Mouse (Mus musculus) lung, embryonic 16.5 days (tissue): ENCODE data around the gene Tacc2. TPM values are rescaled to one million over a fixed set of nuclear protein-coding genes. Genes with fewer than 3 reads are reported as not detected.
"Not testable (repeated sequence)": the region's sequence is repeated elsewhere in the genome, so short reads cannot be mapped to it uniquely, and the experiment has no call there.

Source experiments
- ATAC-seq: fragments of 200-750 bp; cut with Nextera tagmentation; 2 replicates; pipeline ENCODE4 v1.8.0; 2017; ENCODE audit warnings: low read depth, mild to moderate bottlenecking, moderate library complexity
- H3K27ac ChIP-seq: fragments of 300-500 bp; sonication (generic); 2 replicates; pipeline ENCODE4 v1.5.1; 2014; ENCODE audit warnings: mild to moderate bottlenecking, control low read depth, low read length
- H3K27me3 ChIP-seq: fragments of 300-500 bp; sonication (generic); 2 replicates; pipeline ENCODE4 v1.6.1; 2014; ENCODE audit warnings: low read depth, low read length, mixed read lengths; ENCODE audit not compliant: control insufficient read depth, insufficient read depth
- H3K36me3 ChIP-seq: fragments of 300-500 bp; sonication (generic); 2 replicates; pipeline ENCODE4 v1.6.1; 2014; ENCODE audit warnings: low read length; ENCODE audit not compliant: control insufficient read depth, insufficient read depth
- H3K4me1 ChIP-seq: fragments of 300-500 bp; sonication (generic); replicated peaks from 2 replicates; pipeline ENCODE4 v1.6.1; 2014; ENCODE audit warnings: low read length, mixed read lengths; ENCODE audit not compliant: control insufficient read depth, insufficient read depth
- H3K4me2 ChIP-seq: fragments of 300-500 bp; sonication (generic); 2 replicates; pipeline ENCODE4 v1.6.1; 2014; ENCODE audit warnings: low read depth, low read length, control low read depth
- H3K4me3 ChIP-seq: fragments of 300-500 bp; sonication (generic); 2 replicates; pipeline ENCODE4 v1.5.1; 2014; ENCODE audit warnings: mild to moderate bottlenecking, low read length, control low read depth
- H3K9ac ChIP-seq: fragments of 300-500 bp; sonication (generic); 2 replicates; pipeline ENCODE4 v1.6.1; 2014; ENCODE audit warnings: low read length, control low read depth
- H3K9me3 ChIP-seq: fragments of 300-500 bp; sonication (generic); 2 replicates; pipeline ENCODE4 v1.6.1; 2016; ENCODE audit warnings: low read length; ENCODE audit not compliant: control insufficient read depth
- WGBS: fragments of 180-500 bp; shearing (Covaris S2); extraction: QIAGEN DNeasy Blood & Tissue Kit; methylation state at CpG from one replicate; pipeline ENCODE4 v1.1.7; 2014; 5-methylcytosine and 5-hydroxymethylcytosine counted together
- polyA plus RNA-seq: library from polyadenylated mRNA; unstranded; fragments of >200 nt; fragmentation: Nextera tagmentation; extraction: Ambion mirVana; gene quantifications from 2 replicates; pipeline ENCODE4 v1.2.1, GENCODE M21; 2015

Gene Tacc2
- polyA plus RNA-seq, 1 experiment from 2014 or later = 21.7 TPM

DNA sequence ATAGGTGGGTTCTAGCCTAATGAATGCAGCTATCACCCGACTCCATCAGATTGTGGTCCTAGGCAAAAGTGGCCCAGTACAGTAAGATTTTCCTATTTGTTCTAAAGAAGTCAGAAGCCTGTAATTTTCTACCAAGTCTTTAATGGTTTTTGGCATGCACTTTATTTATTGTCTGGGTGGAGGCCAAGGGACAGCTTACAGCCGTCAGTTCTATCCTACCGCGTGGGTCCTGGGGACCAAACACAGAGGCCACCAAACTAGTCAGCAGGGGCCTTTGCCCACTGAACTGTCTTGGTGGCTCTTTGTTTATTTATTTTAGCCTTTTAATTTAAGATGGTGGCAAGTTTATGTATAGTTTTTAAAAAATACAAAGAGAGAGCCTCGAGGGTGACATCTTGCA is 1.4 kb downstream of the Tacc2 start:
- Histone ChIP-seq H3K27ac (0 out of 2 replicates have a peak overlapping the region, but pooled peaks have one; percentile 80), H3K4me1 (peaks cover 19% of the 10 kb centered on the region), H3K9ac (no peak overlapping the region), H3K4me2 (no peak overlapping the region), H3K36me3 (no peaks in the 10 kb centered on the region), H3K9me3 (no peaks in the 10 kb centered on the region), H3K27me3 (no peaks in the 10 kb centered on the region), H3K4me3 (no peak overlapping the region)
- ATAC-seq = 0 out of 2 replicates have a peak, but pooled peaks have one; percentile 28
- WGBS = 47% methylated on average over 5 of the region's 5 CpGs

- WGBS = 49% methylated on average over 2 of the region's 2 CpGs
- no peak overlapping the region for H3K27ac ChIP-seq
- peak; percentile 80; the same call in 1 of the 2 replicates for ATAC-seq
- no peak overlapping the region for H3K4me2 ChIP-seq
- H3K9ac ChIP-seq = no peak overlapping the region
- no peaks in the 10 kb centered on the region for H3K9me3 ChIP-seq
- no peaks in the 10 kb centered on the region for H3K36me3 ChIP-seq
- H3K27me3 ChIP-seq = no peaks in the 10 kb centered on the region
- peaks cover 5% of the 10 kb centered on the region for H3K4me1 ChIP-seq
- H3K4me3 ChIP-seq = no peak overlapping the region
These were observed 9.4 kb downstream of the Tacc2 start for GRCm38 (mm10) chr7:130586521-130587072.

- Histone ChIP-seq H3K4me3 (no peak overlapping the region), H3K9me3 (no peaks in the 10 kb centered on the region), H3K4me2 (no peak overlapping the region), H3K27me3 (no peaks in the 10 kb centered on the region), H3K9ac (no peak overlapping the region), H3K4me1 (peaks cover 5% of the 10 kb centered on the region), H3K36me3 (no peaks in the 10 kb centered on the region), H3K27ac (peak overlapping the region; percentile 30; the same call in 1 of the 2 replicates)
- 49% methylated on average over 13 of the region's 13 CpGs for WGBS
- peak; percentile 63; the same call in 1 of the 2 replicates for ATAC-seq
These were observed 13.0 kb downstream of the Tacc2 start for GRCm38 (mm10) chr7:130590081-130590828.

DNA sequence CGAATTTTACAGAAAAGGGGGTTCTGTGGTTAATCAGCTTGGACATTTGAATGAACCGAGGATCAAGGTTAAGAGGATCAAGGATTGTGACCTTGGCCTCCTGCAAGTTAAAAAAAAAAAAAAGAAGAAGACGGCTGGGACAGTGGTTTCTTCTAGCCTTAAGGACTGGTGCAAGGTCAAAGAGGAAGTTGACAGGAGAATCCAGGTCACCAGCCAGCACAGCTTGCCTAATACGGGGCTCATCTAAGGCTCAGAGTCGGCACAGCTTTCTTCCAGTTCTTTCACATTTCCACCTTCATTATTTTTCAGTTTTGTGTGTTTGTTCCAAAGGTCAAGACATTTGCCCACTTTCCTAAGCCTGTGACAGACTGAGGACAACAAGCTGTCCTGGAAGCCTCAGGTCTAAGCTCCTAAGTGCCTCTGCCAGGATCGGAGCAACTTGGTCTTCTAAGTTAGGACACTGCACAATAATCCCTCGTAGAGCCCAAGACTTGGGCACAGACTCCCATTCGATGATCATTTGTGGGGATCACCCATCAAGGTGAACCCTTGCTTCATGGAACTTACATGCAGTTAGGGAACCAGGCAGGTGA is 13.7 kb downstream of the Tacc2 start:
- Histone ChIP-seq H3K27me3 (no peaks in the 10 kb centered on the region), H3K36me3 (no peaks in the 10 kb centered on the region), H3K9me3 (no peaks in the 10 kb centered on the region), H3K4me3 (no peak overlapping the region), H3K4me2 (no peak overlapping the region), H3K4me1 (peaks cover 5% of the 10 kb centered on the region), H3K9ac (no peak overlapping the region), H3K27ac (no peak overlapping the region)
- no peak for ATAC-seq
- 55% methylated on average over 8 of the region's 8 CpGs for WGBS

GRCm38 (mm10) chr7:130592975-130593374 is 15.7 kb downstream of the Tacc2 start:
- not testable (repeated sequence) for H3K9me3 ChIP-seq, H3K4me2 ChIP-seq, H3K4me3 ChIP-seq, H3K36me3 ChIP-seq, H3K27me3 ChIP-seq, H3K27ac ChIP-seq, H3K4me1 ChIP-seq, H3K9ac ChIP-seq
- WGBS = no CpG with 5 or more reads among the region's 11 CpGs
- peak; percentile 10; the same call in 1 of the 2 replicates for ATAC-seq

GRCm38 (mm10) chr7:130593375-130594239 is 16.4 kb downstream of the Tacc2 start:
- H3K27me3 ChIP-seq, H3K4me2 ChIP-seq, H3K9me3 ChIP-seq, H3K27ac ChIP-seq, H3K4me3 ChIP-seq, H3K4me1 ChIP-seq, H3K9ac ChIP-seq, H3K36me3 ChIP-seq, ATAC-seq: not testable (repeated sequence)
- 82% methylated on average over 6 of the region's 11 CpGs for WGBS

GRCm38 (mm10) chr7:130596079-130596855 is 19.0 kb downstream of the Tacc2 start:
- whole genome bisulfite sequencing = 29% methylated on average over 8 of the region's 19 CpGs
- H3K36me3 ChIP-seq, H3K4me1 ChIP-seq: not testable (repeated sequence)

DNA sequence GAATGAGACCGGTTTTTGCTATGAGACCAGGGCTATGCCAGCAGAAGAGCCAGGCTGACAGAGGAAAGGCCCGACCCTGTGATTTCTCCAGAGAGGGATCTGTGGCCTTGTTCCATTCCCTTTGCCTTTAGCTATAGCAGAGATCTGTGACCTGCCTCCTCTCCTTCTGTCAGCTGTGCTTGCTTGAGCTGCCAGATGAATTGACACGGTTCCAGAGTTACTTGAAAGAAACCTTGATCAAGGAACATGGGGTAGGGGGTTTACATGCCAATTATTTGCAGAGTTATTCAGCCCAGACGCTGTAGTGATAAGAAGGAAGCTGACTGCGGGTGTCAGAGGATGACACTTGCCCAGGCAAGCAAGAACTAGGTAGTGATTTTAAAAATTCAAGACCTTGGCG is 20.3 kb downstream of the Tacc2 start:
- Histone ChIP-seq H3K9me3 (no peaks in the 10 kb centered on the region), H3K27ac (no peak overlapping the region), H3K4me3 (no peak overlapping the region), H3K36me3 (no peaks in the 10 kb centered on the region), H3K27me3 (no peaks in the 10 kb centered on the region), H3K4me2 (no peak overlapping the region), H3K9ac (no peak overlapping the region), H3K4me1 (no peaks in the 10 kb centered on the region)
- WGBS = 57% methylated on average over 6 of the region's 6 CpGs
- no peak for ATAC-seq

More at GRCm38 (mm10) chr7:130596079-130596855, 19.0 kb downstream of the Tacc2 start:
- not testable (repeated sequence) for H3K9me3 ChIP-seq, H3K27me3 ChIP-seq, H3K27ac ChIP-seq, H3K4me3 ChIP-seq, H3K9ac ChIP-seq
- 0 out of 2 replicates have a peak overlapping the region, but pooled peaks have one; percentile 7 for H3K4me2 ChIP-seq
- peak; percentile 37; the same call in 1 of the 2 replicates for ATAC-seq
